Mouse (Mus musculus): Measurements from ENCODE around the gene Efcab6.

- TF ChIP-seq CTCF (IDR thresholded peaks at IDR 0.05; ENCODE audit: control insufficient read depth, insufficient read depth, low read length) = no peak
- TF ChIP-seq POLR2A (IDR thresholded peaks at IDR 0.05; ENCODE audit: borderline replicate concordance, control insufficient read depth, low read depth, low read length) = no peak
Measured at GRCm38 (mm10) chr15:84078667-84079066, 13.5 kb upstream of the Efcab6 start.
